Mouse (Mus musculus) ES-E14 (cell line): Measurements from ENCODE around the gene Siglece. TPM values are rescaled to one million over a fixed set of nuclear protein-coding genes. Genes with fewer than 3 reads are reported as not detected.

Experiments used
- DNase-seq: peaks from one replicate; pipeline ENCODE4 v3.0.0-alpha.2; 2013; ENCODE audit warnings: low read depth, low spot score
- H3K27ac ChIP-seq: 2 replicates; pipeline ENCODE4 v1.5.1; 2012; ENCODE audit warnings: low read depth, mild to moderate bottlenecking, low read length, moderate library complexity, mixed read lengths; ENCODE audit not compliant: poor library complexity, insufficient read depth, severe bottlenecking
- H3K36me3 ChIP-seq: 2 replicates; pipeline ENCODE4 v1.6.1; 2012; ENCODE audit warnings: mild to moderate bottlenecking, low read length, moderate library complexity, mixed read lengths; ENCODE audit not compliant: control insufficient read depth, poor library complexity, insufficient read depth, severe bottlenecking
- H3K4me1 ChIP-seq, 2 experiments: fragments of 150-350 bp in 1 of 2; sonication (generic) in 1 of 2; 2 replicates each; pipeline ENCODE4 v1.6.1; 2012; ENCODE audit warnings: low read length in 2 of 2, mild to moderate bottlenecking in 1 of 2, mixed read lengths in 1 of 2; ENCODE audit not compliant: control insufficient read depth in 2 of 2, insufficient read depth in 2 of 2, poor library complexity in 1 of 2
- H3K4me3 ChIP-seq, 2 experiments: fragments of 150-350 bp in 1 of 2; sonication (generic) in 1 of 2; 2 replicates each; pipeline ENCODE4 v1.5.1; 2012; ENCODE audit warnings: low read length in 2 of 2, low read depth in 1 of 2, mild to moderate bottlenecking in 1 of 2, mixed read lengths in 1 of 2; ENCODE audit not compliant: insufficient read depth in 1 of 2, poor library complexity in 1 of 2, severe bottlenecking in 1 of 2
- H3K9ac ChIP-seq: 2 replicates; pipeline ENCODE4 v1.6.1; 2012; ENCODE audit warnings: low read depth, mild to moderate bottlenecking, low read length, mixed read lengths; ENCODE audit not compliant: poor library complexity, insufficient read depth, severe bottlenecking
- H3K9me3 ChIP-seq: fragments of 150-350 bp; sonication (generic); 2 replicates; pipeline ENCODE4 v1.6.1; 2012; ENCODE audit warnings: low read depth, mild to moderate bottlenecking, low read length; ENCODE audit not compliant: control insufficient read depth, insufficient read depth
- CHD2 ChIP-seq: IDR thresholded peaks from 2 replicates; pipeline ENCODE4 v1.6.1; 2014; ENCODE audit warnings: mild to moderate bottlenecking, low read depth, low read length, inconsistent platforms
- HCFC1 ChIP-seq: IDR thresholded peaks from 2 replicates; pipeline ENCODE4 v1.6.1; 2012; ENCODE audit warnings: low read length, inconsistent platforms, borderline replicate concordance; ENCODE audit not compliant: insufficient read depth
- MAFK ChIP-seq: IDR thresholded peaks from 2 replicates; pipeline ENCODE4 v1.6.1; 2014; ENCODE audit warnings: mild to moderate bottlenecking, low read depth, low read length, inconsistent platforms; ENCODE audit not compliant: insufficient read depth
- ZC3H11A ChIP-seq: IDR thresholded peaks from 2 replicates; pipeline ENCODE4 v1.6.1; 2012; ENCODE audit warnings: low read depth, mild to moderate bottlenecking, inconsistent platforms, low read length, borderline replicate concordance
- ZNF384 ChIP-seq: IDR thresholded peaks from 2 replicates; pipeline ENCODE4 v1.6.1; 2012; ENCODE audit warnings: low read depth, low read length, inconsistent platforms
- in situ Hi-C, 2 experiments: fragments of 600-800 bp; cut with MboI; formaldehyde crosslinking; loops; one replicate each; pipeline ENCODE4 v1.15.1; 2025; ENCODE audit warnings: low sequenced_read_pairs in 2 of 2, inconsistent platforms in 1 of 2; ENCODE audit not compliant: unreplicated experiment in 2 of 2
- total RNA-seq: library from RNA; depleted of rRNA; stranded (reverse); fragments of 300-350 nt; gene quantifications from 2 replicates; pipeline ENCODE4 v1.2.3, GENCODE M21; 2012

Siglece gene
- total RNA-seq, 1 experiment = not detected

- in situ Hi-C loops = no loop called here
- no peaks in the 10 kb centered on the region for H3K36me3 ChIP-seq
- no peaks in the 10 kb centered on the region for H3K9me3 ChIP-seq
- TF ChIP-seq ZC3H11A (no peak), HCFC1 (no peak), CHD2 (no peak), MAFK (no peak), ZNF384 (no peak)
- H3K9ac ChIP-seq = no peak overlapping the region
- H3K4me3 ChIP-seq = no peak overlapping the region
- peaks cover 0 to 3% of the 10 kb centered on the region in 2 experiments; a peak in 2 of 4 replicates for H3K4me1 ChIP-seq
- DNase-seq = no peak
- H3K27ac ChIP-seq = no peak overlapping the region
These were observed 34.1 kb downstream of the Siglece start for GRCm38 (mm10) chr7:43625794-43626422.

GRCm38 (mm10) chr7:43625065-43625464 is 34.9 kb downstream of the Siglece start:
- in situ Hi-C loops = no loop called here
- no peak overlapping the region for H3K27ac ChIP-seq
- H3K9ac ChIP-seq = 0 out of 2 replicates have a peak overlapping the region, but pooled peaks have one; percentile 19
- H3K9me3 ChIP-seq = no peaks in the 10 kb centered on the region
- H3K4me3 ChIP-seq = no peak overlapping the region
- TF ChIP-seq MAFK (no peak), ZC3H11A (no peak), HCFC1 (no peak), CHD2 (no peak), ZNF384 (no peak)
- DNase-seq = no peak
- H3K36me3 ChIP-seq = no peaks in the 10 kb centered on the region
- peaks cover 0 to 3% of the 10 kb centered on the region in 2 experiments; a peak in 2 of 4 replicates for H3K4me1 ChIP-seq

- DNase-seq = no peak
- H3K4me3 ChIP-seq = peak overlapping the region; percentile 60 to 69
- no peak overlapping the region; the same call in 1 of the 2 replicates for H3K27ac ChIP-seq
- peak overlapping the region; percentile 75 for H3K9ac ChIP-seq
- no peaks in the 10 kb centered on the region for H3K9me3 ChIP-seq
- H3K36me3 ChIP-seq = peaks cover 5% of the 10 kb centered on the region
- H3K4me1 ChIP-seq = peaks cover 0 to 3% of the 10 kb centered on the region in 2 experiments; a peak in 2 of 4 replicates
- in situ Hi-C loops = no loop called here
- TF ChIP-seq ZC3H11A (no peak), MAFK (no peak), CHD2 (no peak)
These were observed 36.1 kb downstream of the Siglece start for GRCm38 (mm10) chr7:43623819-43624218.

- H3K9ac ChIP-seq = no peak overlapping the region
- no peak overlapping the region for H3K27ac ChIP-seq
- peaks cover 0 to 3% of the 10 kb centered on the region in 2 experiments; a peak in 2 of 4 replicates for H3K4me1 ChIP-seq
- H3K4me3 ChIP-seq = no peak overlapping the region
- H3K9me3 ChIP-seq = no peaks in the 10 kb centered on the region
- TF ChIP-seq MAFK (no peak), ZNF384 (no peak), HCFC1 (no peak), ZC3H11A (no peak), CHD2 (no peak)
- no peak for DNase-seq
- in situ Hi-C loops = no loop called here
- peaks cover 5% of the 10 kb centered on the region for H3K36me3 ChIP-seq
These were observed 37.0 kb downstream of the Siglece start for GRCm38 (mm10) chr7:43622927-43623326.
